Mouse (Mus musculus) olfactory bulb, adult 2 months (tissue): Measurements from ENCODE around the gene Spns1. TPM values are rescaled to one million over a fixed set of nuclear protein-coding genes. Genes with fewer than 3 reads are reported as not detected.
"Not testable (repeated sequence)": the region's sequence is repeated elsewhere in the genome, so short reads cannot be mapped to it uniquely, and the experiment has no call there.

Experiments used
- H3K27ac ChIP-seq: fragments of 200-500 bp; 2 replicates; pipeline ENCODE4 v1.5.1; 2012; ENCODE audit warnings: low read depth, low read length; ENCODE audit not compliant: insufficient read depth
- H3K4me1 ChIP-seq: fragments of 200-500 bp; 2 replicates; pipeline ENCODE4 v1.6.1; 2012; ENCODE audit warnings: low read length; ENCODE audit not compliant: control insufficient read depth, insufficient read depth
- H3K4me3 ChIP-seq: fragments of 200-500 bp; 2 replicates; pipeline ENCODE4 v1.5.1; 2012; ENCODE audit warnings: mild to moderate bottlenecking, low read depth, low read length, moderate library complexity; ENCODE audit not compliant: insufficient read depth
- CTCF ChIP-seq: fragments of 200-500 bp; IDR thresholded peaks from 2 replicates; pipeline ENCODE4 v1.5.1; 2012; ENCODE audit warnings: low read depth, mild to moderate bottlenecking, low read length, moderate library complexity; ENCODE audit not compliant: insufficient read depth
- POLR2A ChIP-seq: fragments of 200-500 bp; IDR thresholded peaks from 2 replicates; pipeline ENCODE4 v1.6.1; 2012; ENCODE audit warnings: mild to moderate bottlenecking, low read depth, low read length, moderate library complexity; ENCODE audit not compliant: insufficient read depth
- WGBS: fragments of 180-500 bp; shearing (Covaris S2); methylation state at CpG from one replicate; pipeline ENCODE4 v1.1.7; 2018; 5-methylcytosine and 5-hydroxymethylcytosine counted together
- polyA plus RNA-seq: library from polyadenylated mRNA; stranded (reverse); fragments of >200 nt; gene quantifications from 2 replicates; pipeline ENCODE4 v1.2.4, GENCODE M21; 2012; ENCODE audit warnings: low replicate concordance; ENCODE audit not compliant: missing spikeins, insufficient read depth, insufficient read length

Gene Spns1
- polyA plus RNA-seq = not detected in 2 replicates

- TF ChIP-seq POLR2A (no peak), CTCF (peak; percentile 70)
- under 1% methylated on average over 33 of the region's 33 CpGs for WGBS
- H3K4me3 ChIP-seq = peak within 1 kb of the TSS; percentile 74
- H3K4me1 ChIP-seq = peaks cover 4% of the 10 kb centered on the region
- peak within 1 kb of the TSS; percentile 10; the same call in 1 of the 2 replicates for H3K27ac ChIP-seq
Observed at GRCm38 (mm10) chr7:126377278-126378158, at the start of gene Spns1. Gene Spns1, minus strand, starts transcription at chr7:126377450.

DNA sequence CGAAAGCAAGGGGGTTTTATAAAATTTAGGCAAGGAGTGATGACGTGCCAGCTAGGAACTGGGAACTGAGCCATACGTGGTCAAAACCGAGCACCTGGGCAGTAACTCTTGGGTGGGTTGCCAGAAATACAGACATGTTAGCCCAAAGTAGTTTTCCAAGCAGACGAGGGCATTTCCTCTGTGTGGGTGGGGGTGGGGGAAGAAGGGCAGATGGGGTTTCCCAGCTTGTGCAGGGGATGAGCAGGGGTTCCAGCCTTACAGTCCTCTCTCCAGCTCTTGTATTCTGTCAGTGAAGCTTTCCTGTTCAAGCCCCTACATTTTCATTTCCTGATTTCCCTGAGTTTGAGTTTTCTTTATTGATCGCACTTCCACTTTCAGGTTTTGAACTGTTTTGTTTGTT, 46.9 kb upstream of the Spns1 start:
- Histone ChIP-seq H3K27ac (no peak overlapping the region), H3K4me1 (peaks cover 4% of the 10 kb centered on the region; the same call in 1 of the 2 replicates), H3K4me3 (no peak overlapping the region)
- TF ChIP-seq POLR2A (no peak), CTCF (no peak)
- 81% methylated on average over 6 of the region's 6 CpGs for WGBS

GRCm38 (mm10) chr7:126421756-126422155, 44.5 kb upstream of the Spns1 start:
- Histone ChIP-seq H3K4me1 (no peaks in the 10 kb centered on the region), H3K27ac (no peak overlapping the region), H3K4me3 (no peak overlapping the region)
- TF ChIP-seq POLR2A = no peak
- TF ChIP-seq CTCF = no peak
- 89% methylated on average over 5 of the region's 5 CpGs for WGBS

GRCm38 (mm10) chr7:126418496-126418895, 41.2 kb upstream of the Spns1 start:
- WGBS = 56% methylated on average over 3 of the region's 3 CpGs
- Histone ChIP-seq H3K4me3 (no peak overlapping the region), H3K4me1 (no peaks in the 10 kb centered on the region), H3K27ac (no peak overlapping the region)
- TF ChIP-seq CTCF (no peak), POLR2A (no peak)

DNA sequence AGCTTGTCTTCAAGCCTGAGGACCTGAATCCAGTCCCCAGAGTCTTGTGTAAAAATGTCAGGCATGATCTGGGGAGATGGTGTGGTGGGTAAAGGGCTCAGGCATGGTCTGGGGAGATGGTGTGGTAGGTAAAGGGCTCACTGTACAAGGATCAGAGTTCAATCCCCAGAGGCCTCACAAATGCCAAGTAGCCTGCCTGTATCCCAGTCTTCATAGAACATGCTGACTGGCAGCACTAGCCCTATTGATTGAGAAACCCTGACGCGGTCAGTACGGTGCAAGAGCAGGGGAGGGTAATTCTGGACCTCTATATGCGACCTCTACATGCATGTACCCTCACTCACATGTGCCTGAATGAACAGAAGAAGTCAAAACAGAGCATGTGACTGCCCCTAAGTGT, 40.4 kb upstream of the Spns1 start:
- TF ChIP-seq POLR2A = no peak
- TF ChIP-seq CTCF = no peak
- Histone ChIP-seq H3K4me3 (no peak overlapping the region), H3K27ac (no peak overlapping the region), H3K4me1 (no peaks in the 10 kb centered on the region)
- 78% methylated on average over 4 of the region's 4 CpGs for WGBS

- no peaks in the 10 kb centered on the region for H3K4me1 ChIP-seq
- no peak overlapping the region for H3K27ac ChIP-seq
- TF ChIP-seq POLR2A (no peak), CTCF (no peak)
- no peak overlapping the region for H3K4me3 ChIP-seq
- 48% methylated on average over 8 of the region's 8 CpGs for WGBS
Observed at GRCm38 (mm10) chr7:126417045-126417444, 39.8 kb upstream of the Spns1 start.

- Histone ChIP-seq H3K4me3 (no peak overlapping the region), H3K4me1 (no peaks in the 10 kb centered on the region), H3K27ac (no peak overlapping the region)
- no peak for TF ChIP-seq CTCF
- TF ChIP-seq POLR2A = no peak
- WGBS = 52% methylated on average over 2 of the region's 2 CpGs
Observed at GRCm38 (mm10) chr7:126416615-126417014, 39.4 kb upstream of the Spns1 start.

DNA sequence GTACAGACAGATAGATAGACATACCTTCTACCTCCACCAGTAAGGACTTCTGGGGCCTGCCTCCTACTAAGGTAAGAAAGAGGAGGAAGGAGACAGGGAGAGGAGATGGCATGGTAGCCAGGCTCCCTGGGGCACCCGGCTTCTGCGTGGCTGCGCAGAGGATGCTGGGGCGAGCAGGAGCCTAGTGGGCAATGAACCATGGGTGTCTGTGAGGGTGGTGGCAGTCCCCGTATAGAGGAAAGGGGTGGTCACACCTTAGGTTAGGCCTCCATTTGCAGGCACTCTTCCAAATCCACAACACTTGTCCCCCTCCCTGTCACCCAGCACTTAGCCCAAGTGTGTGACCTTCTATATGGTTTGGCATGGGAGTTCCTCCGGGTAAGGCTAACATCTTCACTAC, 37.5 kb upstream of the Spns1 start, which contains the start of gene Cd19:
Cd19 (minus strand) TSS at position 165 of the 400 bp plus-strand sequence.
- Histone ChIP-seq H3K4me1 (no peaks in the 10 kb centered on the region), H3K27ac (no peak within 1 kb of the TSS), H3K4me3 (no peak within 1 kb of the TSS)
- no peak for TF ChIP-seq POLR2A
- no peak for TF ChIP-seq CTCF
- WGBS = 93% methylated on average over 6 of the region's 6 CpGs

GRCm38 (mm10) chr7:126411061-126411460, 33.8 kb upstream of the Spns1 start:
- H3K27ac ChIP-seq = no peak overlapping the region
- TF ChIP-seq CTCF (no peak), POLR2A (no peak)
- WGBS = 87% methylated on average over 4 of the region's 4 CpGs

GRCm38 (mm10) chr7:126408686-126409085, 31.4 kb upstream of the Spns1 start:
- Histone ChIP-seq H3K27ac (no peak overlapping the region), H3K4me3 (no peak overlapping the region), H3K4me1 (no peaks in the 10 kb centered on the region)
- no peak for TF ChIP-seq CTCF
- WGBS = 75% methylated on average over 2 of the region's 2 CpGs

More at GRCm38 (mm10) chr7:126411061-126411460, 33.8 kb upstream of the Spns1 start:
- Histone ChIP-seq H3K4me3 (no peak overlapping the region), H3K4me1 (no peaks in the 10 kb centered on the region)

- not testable (repeated sequence) for H3K4me3 ChIP-seq, H3K27ac ChIP-seq, H3K4me1 ChIP-seq
- WGBS = 81% methylated on average over 8 of the region's 8 CpGs
Observed at GRCm38 (mm10) chr7:126402518-126402917, 25.3 kb upstream of the Spns1 start.
